Mouse (Mus musculus) bone marrow macrophage, adult 2 months (primary cell): Measurements from ENCODE around the gene Wnt1. TPM values are rescaled to one million over a fixed set of nuclear protein-coding genes. Genes with fewer than 3 reads are reported as not detected.
"Not testable (repeated sequence)": the region's sequence is repeated elsewhere in the genome, so short reads cannot be mapped to it uniquely, and the experiment has no call there.

Source experiments
- H3K27ac ChIP-seq: 2 replicates; pipeline ENCODE4 v1.5.1; 2012; ENCODE audit warnings: low read depth, low read length; ENCODE audit not compliant: insufficient read depth
- H3K4me1 ChIP-seq: 2 replicates; pipeline ENCODE4 v1.6.1; 2012; ENCODE audit warnings: low read length; ENCODE audit not compliant: control insufficient read depth, insufficient read depth
- H3K4me3 ChIP-seq: 2 replicates; pipeline ENCODE4 v1.5.1; 2012; ENCODE audit warnings: mild to moderate bottlenecking, low read length, moderate library complexity; ENCODE audit not compliant: insufficient read depth
- CTCF ChIP-seq: IDR thresholded peaks from 2 replicates; pipeline ENCODE4 v1.5.1; 2012; ENCODE audit warnings: low read depth, mild to moderate bottlenecking, low read length, moderate library complexity
- POLR2A ChIP-seq: IDR thresholded peaks from 2 replicates; pipeline ENCODE4 v1.6.1; 2012; ENCODE audit warnings: mild to moderate bottlenecking, low read depth, low read length, borderline replicate concordance
- polyA plus RNA-seq: library from polyadenylated mRNA; stranded (reverse); fragments of >200 nt; gene quantifications from 2 replicates; pipeline ENCODE4 v1.2.4, GENCODE M21; 2012; ENCODE audit not compliant: missing spikeins, insufficient read depth, insufficient read length

The Wnt1 gene
- polyA plus RNA-seq, 1 experiment: not detected

- Histone ChIP-seq H3K27ac (no peak overlapping the region), H3K4me3 (peak overlapping the region; percentile 42; the same call in 1 of the 2 replicates), H3K4me1 (peaks cover 9% of the 10 kb centered on the region)
- no peak for TF ChIP-seq CTCF
- TF ChIP-seq POLR2A: no peak
Measured at GRCm38 (mm10) chr15:98806071-98806808, 16.6 kb downstream of the Wnt1 start.

GRCm38 (mm10) chr15:98806809-98807770, 17.4 kb downstream of the Wnt1 start:
- Histone ChIP-seq H3K4me1 (peaks cover 9% of the 10 kb centered on the region), H3K27ac (no peak overlapping the region), H3K4me3 (peak overlapping the region; percentile 36)
- TF ChIP-seq CTCF: no peak
- TF ChIP-seq POLR2A: no peak

DNA sequence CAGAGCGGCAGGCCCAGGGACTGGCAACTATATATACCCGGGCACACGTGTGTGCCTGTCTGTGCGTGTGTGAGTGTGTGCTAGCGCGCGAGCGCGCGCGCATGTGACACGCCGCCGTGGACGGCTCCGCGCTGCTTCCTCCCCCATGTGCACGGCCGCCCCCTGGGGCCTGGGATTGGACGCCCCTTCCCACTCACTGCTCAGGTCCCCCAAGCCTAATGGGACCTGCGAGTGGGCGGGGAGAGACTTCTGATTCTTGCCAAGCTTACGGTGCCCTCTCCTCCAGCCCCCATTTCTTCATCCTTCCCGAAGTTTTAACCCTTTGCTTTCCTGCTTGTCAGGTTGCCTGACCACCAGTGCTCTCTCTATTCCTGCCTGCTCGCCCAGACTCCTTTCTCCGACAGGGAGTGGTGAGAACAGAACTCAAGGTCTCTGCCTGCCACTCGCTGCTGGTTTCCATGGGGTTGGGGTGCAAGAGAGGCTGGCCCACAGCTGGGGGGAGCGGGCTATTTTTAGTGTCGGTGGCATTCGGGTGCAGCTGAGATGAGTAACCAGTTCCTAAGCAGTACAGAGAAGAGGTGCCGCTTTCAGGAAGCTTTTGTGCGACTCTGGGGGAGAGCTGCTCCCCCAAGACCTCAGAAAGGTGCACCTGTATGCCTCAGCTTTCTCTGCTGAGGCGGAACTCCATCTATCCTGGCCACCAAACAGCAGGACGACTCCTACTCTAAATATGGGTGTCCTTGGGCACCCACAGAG, 18.4 kb downstream of the Wnt1 start:
- TF ChIP-seq CTCF: no peak
- no peak for TF ChIP-seq POLR2A
- H3K4me3 ChIP-seq: peak overlapping the region; percentile 74
- peaks cover 9% of the 10 kb centered on the region for H3K4me1 ChIP-seq

DNA sequence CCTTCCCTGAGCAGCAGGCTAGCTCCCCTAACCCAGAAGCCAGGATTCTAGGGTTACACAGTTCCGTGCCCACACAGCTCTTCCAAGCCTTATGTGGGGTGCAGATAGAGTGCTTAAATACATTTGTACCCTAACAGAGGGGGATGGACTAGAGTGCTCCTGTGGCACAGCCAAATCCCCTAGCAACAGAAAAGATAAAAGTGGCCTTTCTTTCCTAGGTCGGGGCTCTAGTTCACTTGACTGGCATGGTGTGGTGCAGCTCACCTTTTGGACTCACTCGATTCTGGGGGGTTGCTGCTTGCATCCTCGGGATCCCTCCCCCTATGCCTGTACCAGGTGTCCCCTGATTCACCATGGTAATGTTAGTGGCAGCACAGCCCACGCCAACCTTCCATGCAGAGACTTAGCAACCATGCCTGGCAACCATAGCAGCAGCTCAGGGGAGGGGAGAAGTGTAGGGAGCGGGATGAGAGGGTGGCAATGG, 19.0 kb downstream of the Wnt1 start:
- no peak for TF ChIP-seq POLR2A
- TF ChIP-seq CTCF: no peak
- Histone ChIP-seq H3K4me1 (peaks cover 9% of the 10 kb centered on the region), H3K4me3 (peak overlapping the region; percentile 74), H3K27ac (no peak overlapping the region)

More for the DNA sequence above, 18.4 kb downstream of the Wnt1 start:
- no peak overlapping the region for H3K27ac ChIP-seq

DNA sequence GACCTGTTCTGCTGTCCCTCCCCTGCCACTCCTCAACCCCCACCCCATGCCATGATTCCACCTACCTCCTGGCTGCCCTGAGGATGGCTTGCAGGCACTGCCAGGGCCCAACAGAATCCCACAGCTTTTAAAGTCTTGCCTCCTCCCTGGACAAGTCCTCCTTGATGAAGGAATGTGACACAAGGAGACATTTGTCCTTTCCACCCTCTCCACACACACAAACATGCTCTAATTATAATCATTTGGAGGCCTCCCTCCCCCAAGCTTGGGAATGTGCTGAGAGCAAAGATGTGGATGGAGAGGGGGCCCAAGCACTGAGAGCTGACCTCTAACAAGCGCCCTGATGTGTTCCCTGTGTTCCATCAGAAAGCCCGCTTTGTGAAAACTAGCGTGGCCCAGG, 19.7 kb downstream of the Wnt1 start, which contains the start of gene Ddn:
TSS of gene Ddn (minus strand) at position 101 of the 400 bp plus-strand sequence.
- peaks cover 9% of the 10 kb centered on the region for H3K4me1 ChIP-seq
- TF ChIP-seq CTCF (no peak), POLR2A (no peak)
- no peak within 1 kb of the TSS for H3K27ac ChIP-seq
- H3K4me3 ChIP-seq: peak within 1 kb of the TSS; percentile 74

DNA sequence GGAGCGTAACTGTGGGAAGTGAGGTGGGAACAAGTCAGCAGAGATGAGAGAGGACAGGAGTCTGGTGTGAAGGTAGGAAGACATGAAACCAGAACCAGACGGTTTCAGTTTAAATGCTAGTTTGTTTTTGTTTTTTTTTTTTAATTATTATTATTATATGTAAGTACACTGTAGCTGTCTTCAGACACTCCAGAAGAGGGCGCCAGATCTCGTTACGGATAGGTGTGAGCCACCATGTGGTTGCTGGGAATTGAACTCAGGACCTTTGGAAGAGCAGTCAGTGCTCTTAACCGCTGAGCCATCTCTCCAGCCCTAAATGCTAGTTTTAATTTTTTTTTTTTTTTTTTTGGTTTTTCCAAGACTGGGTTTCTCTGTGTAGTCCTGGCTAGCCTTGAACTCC, 20.6 kb downstream of the Wnt1 start:
- H3K4me3 ChIP-seq, H3K27ac ChIP-seq, H3K4me1 ChIP-seq: not testable (repeated sequence)
- peak; percentile 20; the same call in 1 of the 2 replicates for TF ChIP-seq CTCF

DNA sequence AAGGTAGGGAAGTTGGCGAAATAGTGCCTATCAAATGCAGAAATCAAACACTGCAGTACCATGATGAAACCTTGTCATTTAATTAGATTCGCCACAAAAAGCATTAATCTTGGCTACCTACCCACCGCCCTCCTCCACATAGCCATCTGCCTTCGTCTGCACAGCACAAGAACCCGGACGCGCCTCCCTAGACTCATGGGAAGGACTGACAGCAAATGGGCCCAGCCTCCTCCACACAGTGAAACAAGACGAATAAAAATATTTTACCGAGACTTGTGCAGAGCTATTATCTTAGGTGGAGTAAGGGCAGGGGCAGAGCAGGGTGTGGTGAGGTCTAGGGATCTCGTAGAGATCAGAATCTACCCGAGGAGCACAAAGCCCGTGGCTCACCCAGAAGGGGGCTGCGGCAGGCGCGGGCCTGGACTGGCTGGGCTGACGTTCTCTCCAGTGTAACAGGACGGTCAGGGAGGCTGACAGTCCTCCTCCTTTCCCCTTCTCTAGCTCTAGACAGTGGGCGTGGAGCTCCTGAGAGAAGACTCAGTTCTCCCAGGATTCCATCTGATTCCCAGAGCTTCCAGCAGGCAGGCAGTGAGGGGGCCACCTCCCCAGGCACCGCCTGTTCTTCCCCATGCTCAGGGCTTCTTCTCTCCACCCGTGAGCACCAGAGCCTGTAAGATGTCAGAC, 23.2 kb downstream of the Wnt1 start:
- no peak overlapping the region for H3K27ac ChIP-seq
- no peak overlapping the region for H3K4me3 ChIP-seq
- peaks cover 6% of the 10 kb centered on the region; the same call in 1 of the 2 replicates for H3K4me1 ChIP-seq
- no peak for TF ChIP-seq POLR2A
- no peak for TF ChIP-seq CTCF

- no peak overlapping the region for H3K4me3 ChIP-seq
- H3K27ac ChIP-seq: no peak overlapping the region
- no peak for TF ChIP-seq POLR2A
- no peak for TF ChIP-seq CTCF
- H3K4me1 ChIP-seq: no peaks in the 10 kb centered on the region
Measured at GRCm38 (mm10) chr15:98818171-98818570, 28.5 kb downstream of the Wnt1 start.

DNA sequence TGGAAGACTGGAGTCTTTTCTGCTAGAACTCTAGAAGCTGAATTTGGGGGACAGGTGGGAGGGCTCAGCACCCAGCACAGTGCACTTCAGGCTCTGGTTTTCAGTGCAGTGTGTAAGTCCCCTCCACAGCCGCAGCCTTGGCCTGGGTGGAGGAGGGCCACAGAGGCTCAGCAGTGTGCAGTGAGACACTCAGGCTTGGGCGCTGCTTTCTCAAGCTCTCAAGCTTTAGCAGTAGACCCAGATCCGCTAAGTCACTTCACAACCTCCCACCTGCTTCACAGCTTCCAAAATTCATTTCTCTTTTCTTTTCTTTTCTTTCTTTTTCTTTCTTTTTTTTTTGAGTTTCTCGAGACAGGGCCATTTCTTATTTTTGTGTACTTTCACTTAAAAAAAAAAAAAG, 31.3 kb downstream of the Wnt1 start:
- no peak for TF ChIP-seq CTCF
- TF ChIP-seq POLR2A: no peak
- Histone ChIP-seq H3K4me3 (no peak overlapping the region), H3K4me1 (no peaks in the 10 kb centered on the region), H3K27ac (no peak overlapping the region)
